Mouse (Mus musculus) heart, adult 9 months (tissue): ENCODE data around the gene Gnpat.

ENCODE experiments used
- DNase-seq, 2 experiments: peaks; one replicate each; pipeline ENCODE4 v3.0.0; 2022; ENCODE audit warnings: low spot score in 2 of 2

Gnpat gene

GRCm38 (mm10) chr8:124862321-124863162, at the start of gene Gnpat, which contains the start of gene 2810004N23Rik:
Gene Gnpat (plus strand): TSS chr8:124863033.
Gene 2810004N23Rik (minus strand): TSS chr8:124863120.
- peak; percentile 93 to 95 for DNase-seq

GRCm38 (mm10) chr8:124813326-124813725, 49.5 kb upstream of the Gnpat start:
- DNase-seq, result no peak

GRCm38 (mm10) chr8:124815870-124816269, 47.0 kb upstream of the Gnpat start:
- no peak for DNase-seq

GRCm38 (mm10) chr8:124816866-124817265, 46.0 kb upstream of the Gnpat start:
- DNase-seq, result no peak

GRCm38 (mm10) chr8:124817361-124817760, 45.5 kb upstream of the Gnpat start:
- no peak for DNase-seq

GRCm38 (mm10) chr8:124819612-124820115, 43.2 kb upstream of the Gnpat start:
- no peak for DNase-seq

- DNase-seq, result no peak
Measured at GRCm38 (mm10) chr8:124820125-124820524, 42.7 kb upstream of the Gnpat start.

- DNase-seq, result no peak
Measured at GRCm38 (mm10) chr8:124823497-124823896, 39.3 kb upstream of the Gnpat start.

- peak; percentile 35 to 42 for DNase-seq
Measured at GRCm38 (mm10) chr8:124826658-124827057, 36.2 kb upstream of the Gnpat start.

GRCm38 (mm10) chr8:124827387-124827786, 35.4 kb upstream of the Gnpat start:
- peak; percentile 33 to 59 for DNase-seq

- DNase-seq, result no peak
Measured at GRCm38 (mm10) chr8:124828561-124829240, 34.1 kb upstream of the Gnpat start.

GRCm38 (mm10) chr8:124830050-124830449, 32.8 kb upstream of the Gnpat start:
- no peak for DNase-seq

GRCm38 (mm10) chr8:124831531-124831930, 31.3 kb upstream of the Gnpat start:
- no peak for DNase-seq

GRCm38 (mm10) chr8:124831941-124832340, 30.9 kb upstream of the Gnpat start:
- peak in 1 of 2 experiments; percentile 19 for DNase-seq

- peak; percentile 42 to 46 for DNase-seq
Measured at GRCm38 (mm10) chr8:124833430-124834205, 29.2 kb upstream of the Gnpat start.

GRCm38 (mm10) chr8:124835848-124836247, 27.0 kb upstream of the Gnpat start:
- no peak for DNase-seq

GRCm38 (mm10) chr8:124836273-124836672, 26.6 kb upstream of the Gnpat start:
- DNase-seq, result no peak

- DNase-seq, result no peak
Measured at GRCm38 (mm10) chr8:124836907-124837306, 25.9 kb upstream of the Gnpat start.

GRCm38 (mm10) chr8:124837956-124838355, 24.9 kb upstream of the Gnpat start:
- no peak for DNase-seq

- no peak for DNase-seq
Measured at GRCm38 (mm10) chr8:124839371-124839770, 23.5 kb upstream of the Gnpat start.

GRCm38 (mm10) chr8:124840900-124841299, 21.9 kb upstream of the Gnpat start:
- DNase-seq, result no peak

- no peak for DNase-seq
Measured at GRCm38 (mm10) chr8:124841775-124842174, 21.1 kb upstream of the Gnpat start.
